Mouse (Mus musculus) thymus, adult 18-20 months (tissue): Measurements from ENCODE around the gene Ap1g2.

Experiments used
- DNase-seq, 2 experiments: peaks; one replicate each; pipeline ENCODE4 v3.0.0; 2022; ENCODE audit warnings: mixed read lengths in 2 of 2

Ap1g2 gene

DNA sequence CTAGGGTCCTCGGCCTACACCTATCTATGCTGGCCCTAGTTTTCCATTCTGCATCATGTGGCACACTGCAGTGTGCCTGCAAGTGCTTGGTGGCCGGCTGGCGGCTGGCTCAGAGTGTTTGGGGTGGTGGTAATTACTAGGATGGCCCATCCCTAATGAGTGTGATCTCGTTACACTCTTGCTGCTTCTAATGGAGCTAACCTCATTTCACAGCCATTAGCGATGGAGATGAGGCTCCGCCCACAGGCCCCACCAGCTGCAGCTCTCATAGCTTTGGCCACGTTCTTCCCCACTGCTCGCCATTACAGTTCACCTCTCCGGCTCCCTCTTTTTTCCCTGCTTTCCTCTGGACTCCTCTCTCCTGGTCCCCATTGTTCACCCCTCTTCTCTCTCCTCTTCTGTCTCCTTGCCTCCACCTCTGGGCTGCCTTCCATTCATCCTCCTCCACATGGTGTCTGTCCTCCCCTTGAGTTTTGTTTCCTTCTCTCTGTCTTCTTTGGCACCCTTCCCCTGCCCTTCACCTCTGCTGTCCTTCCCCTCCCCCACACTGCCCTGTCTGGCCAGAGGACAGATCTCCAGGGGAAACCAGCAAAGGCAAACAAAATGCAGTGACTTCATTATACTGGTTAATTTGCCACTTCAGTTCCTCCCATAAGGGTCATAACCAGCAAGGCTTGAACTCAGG lies 20.9 kb downstream of the Ap1g2 start:
- DNase-seq = no peak

DNA sequence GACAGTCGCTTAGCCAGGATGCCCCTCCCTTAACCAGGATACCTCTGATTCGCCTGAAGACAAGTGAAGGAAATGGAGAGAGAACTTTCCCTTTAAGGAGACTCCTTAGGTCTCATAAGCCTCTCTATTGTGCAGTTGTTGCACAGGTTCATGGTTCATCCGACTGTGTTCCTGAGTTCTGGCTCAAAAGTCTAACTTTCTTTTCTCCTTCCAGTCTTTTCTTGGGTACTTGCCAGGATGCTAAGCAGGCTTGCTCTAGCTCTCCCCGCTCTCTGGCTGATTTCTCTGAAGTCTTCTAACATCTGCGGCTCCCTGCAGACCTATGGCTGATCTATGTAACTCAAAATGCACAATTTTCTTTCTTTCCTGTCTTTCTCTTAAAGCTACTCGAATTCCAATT lies 22.9 kb downstream of the Ap1g2 start:
- no peak for DNase-seq

DNA sequence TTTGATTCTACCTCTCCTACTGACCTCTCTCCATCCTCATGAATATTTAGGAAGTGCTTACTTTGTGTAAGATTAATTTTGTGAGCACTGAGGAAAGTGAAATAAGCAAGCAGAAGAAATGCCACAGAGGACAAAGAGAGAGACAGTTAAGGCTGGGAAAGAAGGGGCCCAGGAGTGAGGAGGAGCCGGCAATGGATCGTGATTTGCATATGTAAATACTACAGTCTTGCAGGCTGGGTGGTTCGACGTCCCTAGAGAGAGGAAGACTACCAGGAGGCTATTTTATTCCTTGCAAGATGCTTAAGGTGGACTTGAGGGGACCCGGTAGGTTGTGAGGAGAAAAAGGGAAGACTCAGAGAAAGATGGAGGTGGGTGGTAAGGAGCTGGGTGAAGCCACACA lies 25.3 kb downstream of the Ap1g2 start:
- no peak for DNase-seq

DNA sequence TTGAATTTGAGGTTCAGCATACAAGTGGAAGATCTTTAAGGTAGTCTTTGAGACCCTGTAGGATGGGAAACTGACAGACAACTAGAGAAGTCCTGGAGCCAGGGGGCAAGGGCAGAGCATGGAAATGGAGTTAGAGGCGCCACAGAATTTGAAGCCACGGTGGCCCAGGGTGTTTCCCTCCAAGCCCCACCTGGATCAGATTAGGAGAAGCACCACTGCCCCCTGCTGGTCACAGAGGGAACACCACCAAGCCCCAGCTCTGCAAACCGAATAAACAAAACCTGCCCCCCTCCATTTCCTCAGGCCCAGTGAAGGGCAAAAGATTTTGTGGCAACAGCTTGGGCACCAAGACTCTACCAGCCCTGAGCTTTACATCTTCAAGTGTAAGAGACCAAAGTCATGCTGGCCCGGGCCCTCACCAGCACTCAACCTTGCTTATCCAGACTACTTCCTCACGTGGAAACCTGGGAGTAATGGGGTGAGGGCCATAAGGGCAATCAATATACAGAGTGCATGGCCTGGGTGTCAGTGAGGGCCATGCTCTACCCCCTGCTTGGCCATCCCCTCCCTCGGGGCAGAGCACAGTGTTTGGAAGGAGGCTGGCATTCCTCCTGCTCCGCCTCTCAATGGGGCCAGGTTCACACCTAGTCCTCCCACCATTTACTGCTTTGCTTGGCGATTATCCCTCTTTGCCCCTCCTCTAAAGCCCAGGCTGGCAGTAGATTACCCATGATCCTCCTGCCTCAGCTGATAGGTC lies 27.0 kb downstream of the Ap1g2 start:
- peak in 1 of 2 experiments; percentile 40 for DNase-seq

DNA sequence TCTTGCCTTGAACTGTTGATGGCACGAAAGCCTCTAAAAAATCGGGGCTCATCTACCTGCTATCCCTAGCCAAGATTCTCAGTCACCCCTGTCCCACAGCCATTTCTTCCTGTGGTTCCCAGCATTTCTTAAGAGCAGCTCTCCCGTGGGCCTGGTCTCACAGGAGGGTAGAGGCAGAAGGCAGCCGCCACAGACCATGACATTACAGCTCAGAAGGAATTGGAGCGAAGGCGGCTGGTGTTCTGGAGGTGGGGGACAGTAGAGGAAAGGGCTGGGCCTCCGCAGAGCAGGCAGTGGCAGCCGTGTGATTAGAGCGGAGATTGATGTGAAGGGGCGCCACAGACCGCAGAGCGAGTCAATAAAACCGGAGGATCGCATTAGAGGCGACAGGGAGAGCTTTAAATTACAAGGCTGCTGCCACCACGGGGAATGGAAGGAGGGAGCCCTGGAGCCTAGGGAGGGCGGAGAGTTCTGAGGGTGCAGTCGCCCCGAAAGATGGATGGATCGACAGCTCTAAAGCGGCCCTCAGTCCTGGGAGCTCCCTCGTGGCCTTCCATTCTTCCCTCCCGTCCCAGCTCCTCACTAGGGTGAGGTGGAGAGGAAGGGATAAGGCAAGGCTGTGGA lies 27.9 kb downstream of the Ap1g2 start:
- DNase-seq = no peak

DNA sequence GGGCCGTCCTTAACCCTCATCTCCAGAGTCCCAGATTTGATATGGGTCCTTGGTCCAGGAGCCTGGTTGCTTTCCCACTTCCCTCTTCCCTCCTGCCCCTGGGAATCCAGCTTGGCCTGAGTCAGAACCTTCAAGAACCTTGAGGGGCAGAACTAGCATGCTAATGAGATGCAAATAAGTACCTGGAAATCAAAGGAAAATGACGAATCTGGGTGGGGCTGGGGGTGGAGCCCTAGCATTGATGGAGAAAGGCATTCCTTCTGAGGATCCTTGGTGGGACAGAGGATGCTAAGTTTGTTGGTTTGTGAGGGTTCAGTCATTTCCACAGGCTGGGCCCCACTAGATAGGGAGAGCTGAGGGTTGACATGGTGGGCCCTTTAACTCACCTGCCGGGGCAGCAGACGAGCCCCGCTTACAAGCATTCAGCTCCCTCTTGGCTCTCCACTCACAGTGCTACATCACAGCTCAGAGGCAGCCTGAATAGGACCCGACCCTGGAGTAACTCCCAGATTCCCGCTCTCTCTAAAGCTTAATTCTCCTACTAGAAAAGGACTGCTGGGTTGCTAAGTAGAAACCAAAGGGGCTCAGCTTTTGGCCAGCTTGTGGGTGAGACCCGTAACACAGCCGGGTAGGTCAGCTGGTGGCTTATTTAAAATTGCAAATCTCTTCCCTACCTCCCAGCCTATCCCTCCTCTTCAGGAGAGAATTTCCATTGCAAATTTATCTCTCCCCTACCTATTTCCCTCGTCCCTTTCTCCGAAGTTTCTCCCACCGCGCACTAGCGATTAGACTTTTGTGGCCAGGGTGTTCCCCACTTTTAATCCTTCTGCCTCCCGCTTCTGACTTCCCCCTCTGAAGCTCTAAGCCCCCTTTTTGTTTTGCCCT lies 28.7 kb downstream of the Ap1g2 start:
- no peak for DNase-seq

DNA sequence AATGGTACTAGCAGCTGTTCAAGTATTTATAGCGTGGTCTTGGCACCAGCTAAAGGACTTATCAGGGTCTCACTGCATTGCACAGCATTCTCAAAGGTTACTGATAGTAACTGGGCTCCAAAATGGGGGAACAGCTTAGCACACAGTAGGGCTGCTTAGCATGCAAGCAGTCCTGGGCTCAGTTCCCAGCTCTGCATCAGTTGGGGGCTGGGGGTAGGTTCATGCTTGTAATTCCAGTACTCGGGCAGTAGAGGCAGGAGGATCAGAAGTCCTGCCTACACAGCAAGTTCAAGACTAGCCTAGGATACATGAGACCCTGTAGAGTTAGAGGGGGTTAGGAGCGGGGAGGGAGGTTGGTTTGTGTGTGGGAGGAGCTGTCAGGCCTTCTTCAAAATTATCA lies 29.4 kb downstream of the Ap1g2 start:
- DNase-seq = no peak

DNA sequence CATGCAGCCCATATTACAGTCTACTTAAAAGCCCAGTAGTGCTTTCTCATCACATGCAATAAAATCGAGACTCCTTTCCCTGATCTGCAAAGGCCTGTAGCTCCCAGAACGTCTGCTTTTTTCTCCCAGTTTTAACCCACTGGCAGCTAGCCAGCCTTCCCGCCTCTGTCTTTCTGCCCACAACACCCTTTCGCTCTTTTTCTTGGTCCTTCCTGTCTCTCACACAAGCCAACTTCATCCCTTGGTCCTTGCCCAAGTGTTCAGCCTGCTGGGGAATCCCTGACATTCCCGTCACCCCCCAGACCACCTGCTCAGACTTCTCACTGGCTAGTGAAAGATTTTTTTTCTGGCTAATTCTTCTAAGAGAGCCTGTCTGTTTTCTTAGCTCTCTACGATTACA lies 30.2 kb downstream of the Ap1g2 start:
- DNase-seq = no peak

DNA sequence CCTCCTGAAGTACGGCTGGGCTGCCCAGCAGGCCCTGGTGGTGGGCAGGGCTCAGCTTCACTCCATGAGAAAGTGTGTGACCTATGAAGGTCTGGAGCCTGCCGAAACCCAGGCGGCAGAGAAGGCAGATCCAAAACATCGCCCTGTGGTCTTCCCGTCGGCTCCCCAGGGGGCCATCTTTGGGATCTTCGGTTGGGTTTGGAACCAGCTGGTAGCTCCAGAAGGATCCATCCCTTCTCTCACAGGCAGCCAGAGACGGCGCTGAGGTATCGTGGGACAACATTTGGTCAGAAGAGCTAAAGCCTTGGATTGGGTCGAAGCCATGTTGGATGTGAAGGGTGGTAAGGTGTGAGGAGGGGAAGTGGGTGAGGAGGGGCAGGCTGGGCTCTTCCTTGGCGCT lies 32.0 kb downstream of the Ap1g2 start:
- DNase-seq = no peak

DNA sequence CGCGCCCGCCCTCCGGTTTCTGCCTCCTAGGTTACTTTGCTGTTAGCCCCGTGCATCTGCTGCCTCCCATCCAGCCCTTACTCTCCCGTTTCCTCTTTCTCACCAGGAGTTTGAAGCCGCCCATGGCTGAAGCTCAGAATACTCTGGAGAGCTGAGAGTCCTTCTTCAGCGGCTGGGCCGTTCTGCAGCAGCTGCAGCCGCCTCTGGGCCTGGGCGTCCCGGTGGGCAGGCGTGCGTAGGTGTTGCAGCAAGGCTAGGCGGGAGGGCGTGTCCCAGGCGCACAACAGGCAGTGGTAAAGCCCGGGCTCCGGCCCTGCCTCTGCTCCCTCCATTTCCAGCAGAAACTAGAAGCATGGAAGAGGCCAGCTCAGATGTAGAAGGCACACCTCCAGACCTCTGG lies 34.6 kb downstream of the Ap1g2 start:
- DNase-seq = no peak

DNA sequence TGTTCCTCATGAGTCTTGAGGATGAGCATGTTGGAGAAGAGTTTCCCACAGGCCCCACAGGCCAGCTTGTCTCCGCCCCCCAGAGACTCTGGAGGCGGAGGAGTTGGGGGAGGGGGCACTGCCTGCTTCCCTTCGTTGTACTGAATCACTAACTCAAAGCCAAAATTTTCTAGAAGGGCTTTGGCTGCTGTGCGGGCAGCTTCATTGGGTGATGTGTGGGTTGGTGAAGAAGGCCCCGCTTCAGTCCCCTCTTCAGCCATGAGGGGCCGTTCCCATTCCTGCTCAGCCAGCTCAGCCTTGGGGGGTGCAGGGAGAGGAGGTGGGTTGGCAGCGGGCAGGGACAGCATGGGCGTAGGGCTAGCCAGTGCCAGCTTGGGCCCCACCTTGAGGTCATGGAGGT lies 40.4 kb downstream of the Ap1g2 start:
- no peak for DNase-seq

DNA sequence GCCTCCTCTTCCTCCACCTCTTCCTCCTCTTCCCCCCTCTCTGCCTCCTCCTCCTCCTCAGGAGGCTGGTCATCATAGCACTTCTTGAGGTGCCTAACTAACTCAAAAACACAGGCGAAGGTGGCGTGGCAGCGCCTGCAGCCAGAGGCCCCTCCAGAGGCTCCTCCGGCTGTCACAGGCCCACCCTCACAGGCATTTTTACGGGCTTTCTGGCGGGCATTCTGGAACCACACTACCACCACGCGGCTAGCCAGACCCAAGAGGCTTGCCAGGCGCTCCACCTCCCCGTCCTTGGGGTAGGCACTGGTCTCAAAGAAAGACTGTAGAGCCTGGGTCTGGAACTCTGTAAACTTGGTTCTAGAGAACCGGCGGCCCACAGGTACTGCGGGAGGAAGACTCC lies 41.0 kb downstream of the Ap1g2 start:
- no peak for DNase-seq

DNA sequence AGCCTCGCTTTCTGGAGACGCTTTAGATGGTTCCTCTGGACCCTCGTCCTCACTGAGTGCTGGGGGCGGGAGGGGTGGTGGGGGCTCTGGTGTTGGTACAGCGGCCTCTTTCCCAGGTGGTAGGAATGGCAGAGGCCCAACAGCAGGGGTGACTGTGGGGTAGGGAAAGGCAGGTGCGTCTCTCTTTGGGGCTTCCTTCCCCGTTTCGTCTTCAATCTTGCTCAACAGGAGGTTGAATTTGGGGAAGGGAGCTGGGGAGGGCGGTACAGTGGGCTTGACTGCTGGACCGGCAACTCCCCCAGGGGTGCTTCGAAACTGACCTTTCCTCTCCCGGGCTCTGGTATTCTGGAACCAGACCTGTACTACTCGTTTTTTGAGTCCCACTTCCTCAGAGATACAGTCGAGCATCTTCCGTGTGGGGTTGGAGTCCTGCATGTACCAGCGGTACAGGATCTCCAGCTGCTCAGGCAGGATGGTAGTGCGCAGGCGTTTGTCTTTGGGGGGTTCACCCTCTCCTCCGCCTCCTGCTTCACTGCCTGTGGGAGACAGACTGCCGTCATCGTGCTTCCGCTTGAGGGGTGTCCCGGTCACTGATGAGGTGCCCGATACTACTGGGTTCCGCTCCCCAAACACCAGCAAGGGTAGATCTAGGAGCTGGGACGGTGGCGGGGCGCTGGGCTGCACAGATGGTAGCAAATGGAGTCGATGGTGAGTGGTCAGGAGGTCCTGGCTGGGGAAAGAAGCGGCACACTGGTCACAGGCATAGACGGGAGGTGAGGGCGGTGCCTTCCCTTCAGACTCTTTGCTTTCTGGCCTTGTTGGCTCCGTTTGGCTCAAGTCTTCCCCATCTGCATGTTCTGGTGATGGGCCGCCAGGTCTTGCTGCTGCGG lies 41.7 kb downstream of the Ap1g2 start:
- DNase-seq = no peak

DNA sequence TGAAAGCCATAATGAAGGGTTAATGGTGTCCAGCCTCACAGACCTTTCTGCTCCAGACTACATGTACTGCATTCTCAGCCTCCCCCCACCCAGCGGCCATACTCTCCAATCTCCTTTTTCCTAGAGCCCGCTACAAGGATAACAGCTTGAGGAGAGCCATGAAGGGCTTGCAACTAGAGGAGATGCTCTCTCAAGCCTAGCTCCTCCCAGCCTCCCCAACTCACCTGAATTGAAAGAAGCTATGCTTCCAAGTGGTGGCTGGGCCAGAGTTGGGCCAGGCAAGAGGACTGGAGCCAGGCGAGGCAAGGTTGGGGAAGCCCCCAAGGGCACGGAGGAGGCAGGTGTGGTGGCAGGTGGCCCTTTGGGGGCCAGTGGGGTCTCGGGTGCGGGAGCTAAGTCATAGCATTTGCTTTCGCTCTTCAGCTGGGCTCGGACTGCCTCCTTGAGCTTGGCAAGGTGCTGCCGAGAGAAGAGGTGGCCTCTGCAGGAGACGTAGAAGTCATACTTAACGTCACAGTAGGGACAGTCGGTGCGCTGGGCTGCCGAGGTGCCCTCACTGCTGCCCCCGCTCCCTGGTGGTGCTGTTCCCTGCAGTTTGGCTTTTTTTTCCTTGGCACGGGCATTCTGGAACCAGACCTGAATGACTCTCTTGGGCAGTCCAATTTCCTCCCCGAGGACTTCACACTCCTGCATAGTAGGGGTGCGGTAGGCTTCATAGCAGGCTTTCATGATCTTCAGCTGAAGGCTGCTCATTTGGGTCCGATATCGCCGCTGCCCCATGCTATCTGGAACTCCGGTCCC lies 42.6 kb downstream of the Ap1g2 start:
- DNase-seq = no peak

DNA sequence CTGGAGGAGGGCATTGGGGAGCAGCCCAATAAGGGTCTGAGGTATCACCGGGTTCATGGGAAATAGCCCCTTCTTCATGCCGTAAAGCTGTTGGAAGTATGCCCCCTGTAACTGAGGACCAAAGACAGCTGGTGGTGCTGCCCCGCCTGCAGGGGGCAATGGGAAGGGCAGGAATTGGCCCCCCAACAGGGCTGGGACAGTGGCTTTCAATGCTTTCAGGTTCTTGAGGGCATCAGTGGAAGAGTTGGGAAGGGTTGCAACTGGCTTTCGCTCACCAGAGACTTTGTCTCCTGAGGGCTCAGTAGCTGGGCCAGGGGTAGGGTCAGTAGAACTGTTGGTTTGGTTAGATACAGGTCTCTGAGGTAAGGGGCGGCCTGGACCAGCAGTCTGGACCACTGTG lies 43.3 kb downstream of the Ap1g2 start:
- DNase-seq = no peak

DNA sequence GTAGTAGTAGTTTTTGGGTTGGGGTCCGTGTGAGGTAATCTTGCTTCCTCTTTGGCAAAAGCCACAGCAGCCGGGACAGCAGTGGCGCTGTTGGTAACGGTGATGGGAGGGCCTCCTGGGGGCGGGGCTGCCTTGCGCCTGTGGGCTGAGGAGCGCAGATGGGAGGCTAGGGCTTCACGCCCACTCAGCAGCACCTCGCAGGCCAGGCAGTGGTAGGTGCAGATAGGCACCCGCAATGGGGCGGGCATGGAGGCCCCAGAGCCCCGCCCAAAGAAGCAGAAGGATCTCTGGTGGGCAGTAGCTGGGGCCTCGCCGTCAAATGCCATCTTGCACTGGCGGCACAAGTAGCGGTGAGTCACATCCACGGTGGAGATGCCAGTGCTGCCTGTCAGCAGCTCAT lies 43.8 kb downstream of the Ap1g2 start:
- peak; percentile 32 to 36 for DNase-seq

DNA sequence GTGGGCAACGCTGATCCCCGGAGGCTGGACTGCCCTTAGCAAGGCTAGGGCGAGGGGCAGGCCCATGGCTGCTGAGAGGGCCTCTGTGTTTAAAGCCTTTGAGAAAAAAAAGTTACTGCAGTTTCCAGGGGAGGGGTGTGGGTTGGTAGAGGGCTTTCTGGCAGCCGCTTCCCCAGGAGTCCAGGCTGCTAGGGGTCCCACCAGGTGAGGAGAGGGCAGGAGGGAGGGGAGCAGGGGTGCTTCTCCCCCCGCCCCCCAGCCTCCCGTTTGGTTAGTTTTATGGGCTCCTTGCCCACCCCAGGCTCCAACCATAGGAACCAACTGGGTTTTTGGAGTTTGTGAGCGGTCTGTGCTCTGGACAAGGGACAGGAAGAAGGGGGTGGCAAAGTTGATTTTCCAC lies 44.5 kb downstream of the Ap1g2 start:
- DNase-seq = no peak

DNA sequence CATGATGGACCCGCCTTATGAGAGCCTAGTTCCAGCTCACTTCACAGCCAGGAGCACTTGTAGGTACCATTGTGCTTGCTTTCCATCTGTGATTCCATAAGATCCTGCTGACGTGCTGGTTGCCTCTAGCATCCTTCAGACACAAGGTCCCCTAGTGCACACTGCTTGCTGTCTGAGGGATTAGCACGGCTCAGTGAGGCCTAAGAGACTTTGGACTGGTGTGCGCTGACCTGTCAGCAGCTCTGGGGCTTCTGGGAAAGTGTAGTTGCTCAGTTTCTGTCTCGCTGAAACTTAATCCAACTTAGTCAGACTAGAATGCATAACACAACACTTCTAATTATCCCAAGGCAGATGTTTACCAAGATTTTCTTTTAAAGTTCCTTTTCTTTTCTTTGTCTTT lies 46.5 kb downstream of the Ap1g2 start:
- no peak for DNase-seq

DNA sequence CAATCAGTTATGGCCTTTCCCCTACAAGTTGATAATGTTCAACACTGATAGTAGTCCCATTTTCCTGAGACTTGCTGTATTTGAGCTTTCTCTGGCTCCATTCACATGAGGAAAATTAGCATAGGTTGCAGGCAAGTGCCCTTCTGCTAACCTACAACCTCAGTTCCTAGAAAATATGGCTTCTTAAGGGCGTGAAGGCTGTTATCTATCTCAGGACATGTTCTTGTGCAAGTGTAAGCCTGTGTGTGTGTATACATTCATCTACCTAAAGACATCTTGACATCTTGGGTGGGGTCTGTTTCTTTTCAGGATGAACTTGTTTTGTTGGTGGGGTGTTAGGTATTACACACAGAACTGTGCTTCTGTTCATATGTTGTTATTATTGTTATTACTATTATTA lies 47.4 kb downstream of the Ap1g2 start:
- DNase-seq = no peak

DNA sequence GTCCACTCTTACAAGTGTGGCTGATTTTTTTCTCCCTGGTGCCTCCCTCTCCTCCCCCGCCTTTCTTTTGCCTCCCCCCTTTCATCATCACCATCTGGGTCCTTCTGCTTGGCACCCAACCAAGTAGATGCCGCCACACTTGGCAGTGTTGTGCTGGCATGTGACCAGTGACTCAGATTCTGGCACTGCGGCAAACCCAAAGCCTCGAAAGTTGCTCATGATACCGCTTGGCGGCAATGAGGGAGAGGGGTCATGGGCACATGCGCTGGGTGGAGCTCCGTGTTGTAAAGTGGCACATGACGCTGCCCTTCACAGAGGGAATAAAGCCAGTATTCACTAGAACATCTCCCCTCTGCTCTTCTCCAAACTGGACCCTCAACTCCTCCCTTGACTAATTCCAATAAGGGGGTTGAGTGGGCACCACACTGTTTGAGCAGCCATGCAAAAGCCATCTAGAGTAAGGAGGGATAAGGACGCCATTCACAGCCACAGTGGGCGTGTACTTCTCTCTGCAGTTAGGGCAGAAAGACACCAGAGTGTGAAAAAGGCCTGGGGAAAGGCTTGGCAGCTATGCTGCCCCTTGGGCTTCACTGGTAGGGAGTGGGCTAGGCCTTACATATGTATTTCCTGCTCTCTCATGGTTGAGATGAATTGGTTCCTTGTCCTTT lies 51.1 kb downstream of the Ap1g2 start:
- no peak for DNase-seq
